Mouse (Mus musculus) thymus, adult 2 months (tissue): ENCODE data around the gene Saa3.
"Not testable (repeated sequence)": the region's sequence is repeated elsewhere in the genome, so short reads cannot be mapped to it uniquely, and the experiment has no call there.

Experiments
- CTCF ChIP-seq: fragments of 200-500 bp; IDR thresholded peaks from 2 replicates; pipeline ENCODE4 v1.5.1; 2012; ENCODE audit warnings: mild to moderate bottlenecking, control low read depth, low read length, moderate library complexity, borderline replicate concordance; ENCODE audit not compliant: control insufficient read depth, poor library complexity, insufficient read depth; ENCODE audit errors: extremely low read depth
- POLR2A ChIP-seq: fragments of 200-500 bp; IDR thresholded peaks from 2 replicates; pipeline ENCODE4 v1.6.1; 2012; ENCODE audit warnings: mild to moderate bottlenecking, low read length, control low read depth, moderate library complexity; ENCODE audit not compliant: control insufficient read depth, poor library complexity, insufficient read depth; ENCODE audit errors: extremely low read depth

GRCm38 (mm10) chr7:46742880-46743279 lies 27.4 kb upstream of the Saa3 start, which contains the start of gene Saa1:
- not testable (repeated sequence) for TF ChIP-seq POLR2A, CTCF
